Mouse (Mus musculus): Measurements from ENCODE around the gene Galnt3.
A peak's percentile ranks its signal among the peaks of the same experiment; 100 is the strongest.

Galnt3 gene

GRCm38 (mm10) chr2:66103740-66104436 is 20.9 kb downstream of the Galnt3 start:
- DNase-seq = no peak

DNA sequence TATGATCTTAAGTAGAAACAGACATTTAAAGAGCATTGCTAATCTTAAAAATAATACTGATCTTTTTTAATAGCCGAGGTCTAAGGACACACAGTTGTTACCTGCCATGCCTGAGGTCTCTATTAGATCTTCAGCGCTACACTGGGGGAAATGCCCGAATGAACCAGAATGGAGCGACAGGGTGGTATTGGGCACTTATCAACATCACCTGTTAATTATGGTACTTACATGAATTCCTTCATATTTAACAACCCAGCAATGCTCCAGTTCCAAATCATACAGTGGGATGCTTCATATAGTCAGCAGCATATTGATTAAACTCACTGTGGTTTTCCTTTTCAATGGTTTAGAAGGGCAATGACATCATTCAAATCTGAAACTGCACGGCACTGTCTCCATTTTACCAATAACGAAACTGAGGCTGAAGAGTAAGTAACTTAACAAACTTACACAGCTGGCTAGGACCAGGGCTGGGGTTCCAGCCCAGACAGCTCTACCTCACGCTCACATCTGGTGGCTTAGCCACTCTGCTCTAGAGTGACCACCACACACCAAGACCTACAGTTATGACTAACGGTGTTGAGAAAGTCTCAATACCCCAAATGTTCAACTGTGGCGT is 23.0 kb downstream of the Galnt3 start:
- no peak for DNase-seq

DNA sequence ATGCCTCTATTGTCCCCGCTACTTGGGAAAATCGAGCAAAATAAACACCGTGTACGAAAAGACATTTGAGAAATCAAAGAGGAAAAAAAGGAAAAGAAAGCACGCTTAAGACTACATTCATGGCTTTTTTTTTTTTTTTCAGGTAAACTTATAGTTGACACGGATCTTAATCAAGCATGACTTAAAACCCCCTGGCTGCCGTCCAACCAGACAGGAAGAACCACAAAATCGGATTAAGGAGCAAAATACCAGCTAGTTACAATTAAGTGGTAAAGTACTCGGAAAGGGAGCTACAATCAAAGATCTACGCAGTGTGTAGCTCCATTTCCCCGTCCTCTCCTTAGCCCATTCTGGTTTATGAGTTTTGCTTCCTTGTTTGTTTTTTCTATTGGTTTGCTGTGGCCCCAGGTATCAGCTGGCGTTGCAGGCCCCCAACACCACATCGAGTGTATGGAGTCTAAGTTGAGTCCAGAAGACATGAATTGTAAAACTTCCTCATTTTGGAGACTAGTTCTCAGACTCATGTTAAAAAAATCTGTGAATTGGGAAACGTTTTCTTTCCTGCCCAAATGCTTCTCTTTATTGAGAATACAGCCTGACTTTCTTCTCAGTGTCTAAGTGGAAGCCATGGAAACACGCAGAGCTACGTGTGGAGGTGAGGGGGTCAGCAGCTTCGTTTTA is 24.0 kb downstream of the Galnt3 start:
- DNase-seq = no peak

DNA sequence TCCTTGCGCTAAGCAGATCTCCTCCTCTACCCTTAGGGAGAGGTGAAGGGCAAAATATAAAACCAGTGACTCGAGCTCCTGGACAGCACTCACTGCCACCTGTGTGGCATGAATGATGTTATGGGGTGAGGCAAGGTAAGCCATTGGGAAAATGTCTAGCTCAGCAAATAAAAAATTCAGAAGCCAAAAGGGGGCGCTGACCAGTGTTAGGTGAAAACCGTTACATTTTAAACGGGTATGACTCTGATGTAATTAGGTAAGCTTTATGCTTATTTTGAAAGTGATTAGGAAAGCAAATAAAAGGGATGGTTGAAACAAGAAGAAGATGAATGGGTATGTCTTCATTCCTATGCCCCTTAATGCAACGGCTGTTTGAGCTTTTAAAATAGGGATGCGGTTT is 24.6 kb downstream of the Galnt3 start:
- DNase-seq = no peak

GRCm38 (mm10) chr2:66094622-66095181 is 30.1 kb downstream of the Galnt3 start:
- no peak for DNase-seq

- no peak for DNase-seq
These were observed 33.5 kb downstream of the Galnt3 start for GRCm38 (mm10) chr2:66091296-66091695.

DNA sequence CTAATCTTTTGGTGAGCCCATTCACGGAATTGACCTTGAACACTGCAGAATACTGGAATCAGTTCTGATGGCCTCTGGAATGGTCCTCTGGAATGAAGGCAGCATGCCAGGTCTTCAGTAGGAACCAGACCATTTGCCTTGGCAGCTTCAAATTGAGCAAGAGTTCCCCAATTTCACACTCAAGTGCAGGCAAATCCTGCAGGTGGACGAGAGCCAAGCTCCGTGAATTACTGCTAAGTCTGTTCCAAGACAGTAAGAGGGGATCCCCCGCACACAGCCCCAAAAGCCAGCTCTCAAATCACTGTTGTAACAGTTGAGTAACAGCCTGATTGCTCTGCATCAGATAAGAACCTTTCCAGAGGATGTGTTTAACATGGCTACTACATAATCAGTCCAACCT is 42.9 kb downstream of the Galnt3 start:
- no peak for DNase-seq

- DNase-seq = no peak
These were observed 44.1 kb downstream of the Galnt3 start for GRCm38 (mm10) chr2:66080731-66081130.

DNA sequence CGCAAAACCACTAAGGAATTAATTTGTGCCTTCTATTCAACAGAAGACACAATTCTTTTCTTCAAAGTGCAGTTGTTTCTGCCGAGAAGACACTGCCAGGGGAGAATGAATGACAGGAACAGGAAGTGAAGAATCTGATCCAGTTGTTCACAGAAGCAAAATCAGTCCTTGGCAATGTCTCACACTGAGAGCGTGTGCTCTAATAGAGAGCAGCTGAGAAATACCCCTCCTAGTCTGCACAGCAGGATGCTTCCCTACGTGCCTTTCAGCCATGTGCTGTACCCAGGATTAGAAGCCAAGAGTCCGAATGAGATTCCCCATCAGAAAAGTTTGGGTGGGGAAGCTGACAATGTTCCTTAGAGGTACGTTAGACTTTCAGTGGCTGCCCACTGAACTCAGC is 55.3 kb downstream of the Galnt3 start:
- no peak for DNase-seq

DNA sequence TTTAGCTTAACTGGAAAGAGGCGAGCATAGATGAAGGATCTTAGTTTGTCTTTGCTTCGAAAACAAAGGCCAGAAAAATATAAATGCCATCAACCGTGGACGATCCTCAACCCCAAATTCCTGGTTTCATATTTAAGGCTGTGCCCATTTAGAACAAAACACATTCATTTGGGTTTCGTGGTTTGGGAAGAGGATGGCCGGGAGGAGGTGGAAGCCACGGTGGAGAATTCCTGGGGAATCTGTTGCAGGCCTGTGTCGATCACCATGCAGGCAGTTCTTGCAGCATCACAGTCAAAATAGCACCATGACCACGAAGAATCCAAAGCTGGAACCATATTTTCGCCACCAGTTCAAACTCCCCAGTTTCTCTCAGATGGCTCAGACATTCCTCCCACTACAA is 61.5 kb downstream of the Galnt3 start:
- DNase-seq = no peak

GRCm38 (mm10) chr2:66044405-66045089 is 80.2 kb downstream of the Galnt3 start:
- DNase-seq = no peak

DNA sequence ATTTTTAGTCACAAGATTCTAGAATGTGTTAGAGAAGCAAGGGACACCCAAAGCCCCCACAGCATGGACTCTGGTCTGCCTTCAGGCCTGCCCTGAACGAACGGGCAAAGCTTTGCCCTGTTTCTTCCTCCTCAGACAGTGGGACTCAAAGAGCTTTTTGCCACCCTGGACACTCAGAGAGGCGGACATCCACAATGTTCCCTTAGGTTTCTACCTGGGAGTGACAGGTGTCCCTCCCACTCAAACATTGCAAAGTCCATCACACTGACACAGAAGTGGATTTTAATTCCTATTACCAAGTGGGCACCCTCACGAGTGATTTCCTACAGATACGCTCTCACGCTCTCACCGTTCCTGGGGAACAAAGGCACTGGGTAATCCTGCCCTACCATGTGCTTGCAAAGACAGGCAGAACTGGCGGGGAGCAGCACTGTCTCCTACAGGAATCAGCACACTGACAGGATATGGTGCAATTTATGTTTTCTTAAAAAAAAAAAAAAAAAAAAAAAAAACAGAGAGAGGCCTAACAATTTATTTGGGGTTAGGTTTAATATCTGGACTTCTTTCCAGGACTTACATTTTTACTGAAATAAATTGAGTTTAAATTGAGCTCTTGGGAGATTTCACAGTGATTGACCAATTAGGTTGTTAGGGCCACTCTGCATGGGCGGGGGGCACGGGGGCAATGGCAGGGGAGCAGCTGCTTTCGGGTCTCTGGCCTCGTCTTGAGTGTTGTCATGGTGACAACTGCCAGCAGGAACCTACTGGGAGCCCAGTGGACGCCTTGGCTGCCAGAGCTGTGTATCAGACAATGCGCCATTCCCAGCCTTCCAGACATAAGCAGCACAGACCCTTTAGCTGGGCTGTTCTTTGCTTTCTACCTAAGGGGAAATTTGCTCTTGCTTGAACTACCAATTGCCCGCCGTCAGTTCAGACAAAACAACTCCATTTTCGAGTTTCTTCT is 81.1 kb downstream of the Galnt3 start:
- DNase-seq = no peak

GRCm38 (mm10) chr2:66041917-66042419 is 82.8 kb downstream of the Galnt3 start:
- DNase-seq = peak; percentile 19

DNA sequence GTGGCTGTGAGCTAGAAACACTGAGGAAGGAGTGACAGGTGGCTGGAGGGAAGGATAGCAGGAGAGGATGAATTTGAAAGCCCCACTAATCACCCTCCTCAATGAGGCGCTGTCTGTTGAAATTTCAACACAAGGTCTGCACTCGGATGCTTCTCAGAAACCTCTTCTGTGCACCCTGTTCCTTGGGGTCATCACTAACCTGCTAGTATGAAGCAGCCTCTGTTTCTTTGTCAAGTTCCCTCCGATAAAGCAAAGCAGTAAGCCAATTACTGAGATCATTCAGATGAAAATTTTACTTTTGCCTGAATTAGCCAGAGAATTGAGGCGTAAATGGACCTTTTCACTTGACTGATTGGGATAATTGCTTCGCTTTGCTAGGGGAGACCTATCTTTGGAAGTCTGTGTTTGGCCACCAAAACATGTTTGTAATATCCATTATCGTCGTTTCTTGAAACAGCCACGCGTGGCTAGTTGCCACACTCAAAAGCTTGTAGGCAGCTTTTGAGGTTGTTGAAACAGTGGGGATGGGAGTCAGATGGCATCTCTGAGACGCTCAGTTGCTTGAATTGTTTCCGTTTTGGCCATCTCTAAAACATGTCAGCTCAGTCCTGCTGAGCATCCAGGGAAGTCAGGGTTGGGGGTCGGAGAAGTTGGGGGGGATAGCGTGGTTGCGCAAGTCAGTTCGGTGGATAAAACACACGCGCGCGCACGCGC is 83.4 kb downstream of the Galnt3 start:
- no peak for DNase-seq

DNA sequence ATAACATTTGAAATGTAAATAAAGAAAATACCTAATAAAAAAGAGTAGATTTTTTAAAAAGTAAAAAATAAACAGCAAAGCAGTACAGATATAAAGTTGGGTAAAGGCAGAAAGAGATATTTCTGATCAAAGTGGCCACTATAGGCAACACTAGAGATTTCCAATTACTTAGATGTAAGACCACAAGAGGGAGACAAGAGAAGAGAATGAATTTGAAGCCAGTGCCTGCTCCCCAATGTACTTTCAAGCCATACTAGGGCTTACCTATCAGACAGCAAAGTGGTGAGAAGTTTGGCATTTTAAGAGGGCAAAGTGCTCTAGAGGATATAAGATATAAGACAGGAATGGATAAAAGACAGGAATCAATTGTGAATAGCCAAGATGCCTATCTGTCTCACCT is 84.2 kb downstream of the Galnt3 start:
- DNase-seq = no peak

GRCm38 (mm10) chr2:66034907-66035679 is 89.7 kb downstream of the Galnt3 start:
- DNase-seq = no peak
